Mouse (Mus musculus): Measurements from ENCODE around the gene Clrn2.

Clrn2 gene

GRCm38 (mm10) chr5:45510071-45510470 is 56.5 kb downstream of the Clrn2 start:
- DNase-seq (ENCODE audit: low read depth, low spot score), result no peak

GRCm38 (mm10) chr5:45512908-45513307 is 59.4 kb downstream of the Clrn2 start:
- DNase-seq (ENCODE audit: low read depth, low spot score), result no peak

GRCm38 (mm10) chr5:45513511-45513910 is 60.0 kb downstream of the Clrn2 start:
- DNase-seq (ENCODE audit: low read depth, low spot score), result no peak

Data from retina, postnatal 7 days (tissue).